Mouse (Mus musculus) hematopoietic stem cell, adult 5-6 weeks (primary cell): ENCODE measurements around the gene E2f7. TPM values are rescaled to one million over a fixed set of nuclear protein-coding genes. Genes with fewer than 3 reads are reported as not detected.

ENCODE experiments used
- ATAC-seq, 2 experiments: fragments of 125-278 bp in 1 of 2; replicated peaks in 1 of 2; 2 replicates each; pipeline ENCODE4 v1.8.0; 2016 to 2017; ENCODE audit warnings: inconsistent platforms in 2 of 2, mild to moderate bottlenecking in 2 of 2, moderate number of reproducible peaks in 2 of 2, low read depth in 1 of 2, moderate TSS enrichment in 1 of 2; ENCODE audit not compliant: low FRiP score in 2 of 2, poor library complexity in 2 of 2, severe bottlenecking in 2 of 2, insufficient read depth in 1 of 2, low TSS enrichment in 1 of 2
- total RNA-seq: library from RNA; stranded (forward); fragments of 172-1452, 232-1000 nt; gene quantifications from 2 replicates; pipeline ENCODE4 v1.2.3, GENCODE M21; 2017

E2f7 gene
- total RNA-seq, 1 experiment from 2014 or later = 6.3 TPM

DNA sequence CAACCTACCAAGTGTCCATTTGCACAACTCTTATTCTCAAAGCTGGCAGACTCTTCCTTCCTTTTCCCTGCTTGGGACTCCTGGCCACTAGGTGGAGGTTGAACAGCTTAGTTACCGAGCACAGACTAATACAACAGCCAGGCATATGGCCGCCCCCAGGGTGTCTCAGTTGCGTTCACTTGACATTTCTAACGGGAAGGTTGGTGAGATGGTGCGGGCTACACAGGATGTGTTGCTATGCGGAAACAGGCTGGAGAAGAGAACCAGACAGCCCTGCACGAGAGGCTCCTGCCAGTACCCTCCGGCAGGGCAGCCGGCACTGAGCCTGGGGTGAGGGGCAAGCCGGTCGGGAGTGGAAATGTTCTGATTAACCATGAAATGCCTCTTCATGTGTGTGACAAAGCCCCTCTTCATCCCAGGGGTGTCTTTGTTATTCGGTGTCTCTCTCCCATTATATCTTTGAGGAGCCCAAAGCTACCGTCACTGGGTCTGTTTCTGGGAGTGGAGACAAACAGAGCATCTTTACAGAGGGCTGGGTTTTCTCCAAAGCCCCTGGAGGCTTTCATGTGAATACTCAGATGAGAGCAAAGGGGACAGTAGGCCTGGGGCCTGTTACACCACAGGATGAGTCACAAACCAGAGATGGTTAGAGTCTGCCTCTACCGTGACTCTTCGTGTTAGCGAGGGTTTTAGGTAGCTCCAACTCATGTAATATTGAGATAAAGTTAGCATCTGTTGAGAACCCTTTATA is 17.1 kb downstream of the E2f7 start:
- ATAC-seq = no peak

DNA sequence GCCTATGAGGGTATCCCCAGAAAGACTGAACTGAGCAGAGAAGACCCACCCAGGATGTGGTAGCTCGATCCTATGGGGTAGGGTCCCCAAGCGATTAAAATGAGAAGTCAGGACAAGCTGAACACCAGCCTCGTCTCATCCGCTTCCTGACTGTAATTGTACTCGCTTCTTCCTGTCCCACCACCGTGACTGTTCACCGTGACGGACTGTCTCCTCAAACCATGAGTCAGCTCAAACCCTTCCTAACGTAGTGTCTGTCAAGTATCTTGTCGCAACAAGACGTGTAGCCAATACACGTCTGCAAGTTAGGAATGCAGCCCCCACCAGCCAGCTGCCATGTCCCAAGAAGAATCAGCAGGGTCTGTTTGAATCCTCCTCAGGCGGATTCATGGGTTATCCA is 18.2 kb downstream of the E2f7 start:
- ATAC-seq = no peak

DNA sequence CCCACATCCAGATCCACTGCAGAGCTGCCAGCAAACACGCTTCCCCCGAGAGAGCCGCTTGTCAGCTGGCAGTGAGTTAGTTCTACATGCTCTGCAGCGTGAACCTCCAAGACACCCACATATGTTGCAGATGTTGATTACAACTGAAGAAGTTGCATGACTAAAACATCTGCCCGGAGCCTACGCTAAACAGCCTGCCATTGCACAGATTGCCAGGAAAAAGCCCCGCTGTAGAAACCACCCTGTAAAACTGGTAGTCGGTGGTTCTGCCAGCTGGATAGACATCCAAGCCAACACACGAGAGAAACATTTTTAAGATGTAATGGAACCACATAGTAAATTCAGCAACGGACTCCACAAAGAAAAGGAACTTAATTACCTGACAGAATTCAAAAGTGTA is 24.3 kb downstream of the E2f7 start:
- no peak for ATAC-seq

DNA sequence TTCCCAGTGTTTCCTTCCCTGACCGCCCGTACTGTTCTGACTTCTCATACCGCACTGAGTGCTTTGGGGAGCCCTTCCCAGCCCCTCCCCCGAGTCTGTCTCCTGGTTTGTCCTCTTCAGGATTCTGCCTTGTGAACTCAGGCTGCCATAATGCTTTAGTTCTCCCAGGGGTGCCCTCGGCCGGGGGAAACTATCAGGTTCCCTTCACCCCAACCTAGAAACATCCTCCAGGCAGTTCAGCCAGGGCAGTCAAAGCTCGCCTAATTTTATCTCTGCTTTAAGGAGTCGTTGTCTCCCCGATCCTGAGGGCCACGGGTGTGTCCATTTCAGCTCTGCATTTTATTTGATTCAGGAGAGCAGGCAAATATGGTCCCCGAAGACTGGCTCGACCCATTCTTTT is 28.0 kb downstream of the E2f7 start:
- ATAC-seq = no peak

DNA sequence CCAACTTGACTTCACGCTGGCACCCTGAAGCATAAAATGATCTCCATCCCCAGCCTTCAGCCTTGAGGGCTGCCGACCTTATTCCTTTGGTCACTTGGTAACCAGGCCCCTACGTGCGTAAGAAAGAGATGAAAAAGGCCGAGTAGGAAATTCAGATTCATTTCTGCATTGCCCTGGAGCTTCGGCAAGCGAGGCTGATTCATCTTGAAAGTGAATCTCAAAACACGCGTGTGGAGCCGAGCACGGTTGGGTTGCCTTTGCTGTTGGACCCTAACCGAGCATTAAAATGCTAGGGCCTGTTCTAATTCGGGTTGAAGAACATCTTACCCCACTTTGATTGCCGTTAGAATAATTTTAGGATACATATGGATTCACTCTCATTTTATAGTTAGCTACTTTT is 28.6 kb downstream of the E2f7 start:
- ATAC-seq = no peak

DNA sequence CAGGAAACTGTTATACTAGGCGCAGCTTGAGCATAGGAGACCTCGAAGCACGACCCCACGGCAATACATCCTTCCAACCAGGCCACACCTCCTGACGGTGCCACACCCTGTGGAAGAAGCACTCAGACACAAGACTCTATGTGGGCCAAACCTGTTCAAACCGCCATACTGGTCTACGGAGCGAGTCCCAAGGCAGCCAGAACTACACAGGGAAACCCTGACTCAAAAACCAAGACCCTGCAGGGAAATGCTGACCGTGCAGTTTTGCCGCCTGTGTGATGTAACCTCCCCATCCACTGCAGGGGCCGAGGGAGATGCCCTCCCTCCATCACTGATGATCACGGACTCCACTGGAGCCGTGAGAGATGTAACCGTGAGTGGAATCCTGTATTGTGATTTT is 36.5 kb downstream of the E2f7 start:
- no peak for ATAC-seq

DNA sequence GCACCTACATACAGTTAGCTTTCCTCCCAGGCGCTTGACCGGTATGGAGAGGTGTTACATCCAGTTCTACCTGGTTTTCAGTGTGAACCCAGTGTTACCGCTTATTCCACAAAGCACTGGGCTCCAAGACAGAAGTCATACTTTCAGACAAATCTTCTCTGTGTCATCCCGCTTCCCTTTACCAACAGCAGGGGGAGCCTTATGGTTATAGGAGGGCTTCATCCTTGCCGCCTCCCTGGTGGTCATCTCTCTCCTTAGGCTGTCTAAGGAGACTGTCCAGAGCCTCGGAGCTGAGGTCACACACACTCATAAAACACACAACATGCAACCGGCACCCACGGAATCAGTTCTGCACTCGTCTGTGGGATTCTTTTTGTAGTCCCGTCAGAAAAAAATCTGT is 37.4 kb downstream of the E2f7 start:
- ATAC-seq = no peak; a peak in 2 of 4 replicates

DNA sequence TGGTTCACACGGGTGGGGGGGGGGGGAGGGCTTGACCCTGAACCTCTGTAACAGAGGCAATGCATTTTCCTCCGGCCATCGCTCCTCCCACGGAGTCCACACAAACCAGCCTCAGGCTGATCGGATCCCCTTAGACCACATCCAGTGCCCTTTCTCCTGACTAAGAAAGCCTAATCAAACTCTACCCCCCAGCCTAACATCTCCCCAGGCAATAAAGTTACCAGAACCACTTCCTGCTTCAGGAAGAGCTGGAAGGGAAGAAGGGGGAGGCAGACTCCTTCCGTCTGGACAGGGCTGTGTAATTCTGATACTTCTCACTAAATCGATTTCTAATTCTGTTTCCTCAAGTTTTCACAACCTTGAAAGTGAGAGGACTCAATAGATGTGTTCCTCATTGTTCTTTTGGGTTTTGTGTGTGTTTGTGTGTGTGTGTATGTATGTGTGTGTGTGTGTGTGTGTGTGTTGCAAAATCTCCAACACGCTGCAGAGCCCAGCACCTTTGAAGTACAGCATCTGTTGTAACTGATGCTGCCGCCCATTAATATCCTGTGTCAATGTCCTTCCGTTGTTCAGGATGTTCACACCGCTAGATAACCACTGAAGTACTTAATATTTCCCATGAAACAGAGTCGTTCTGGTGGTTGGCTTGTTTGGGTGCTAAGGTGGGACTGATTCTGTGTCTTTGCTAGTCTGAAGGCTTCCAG is 43.0 kb downstream of the E2f7 start:
- ATAC-seq = peak; percentile 34 to 66

DNA sequence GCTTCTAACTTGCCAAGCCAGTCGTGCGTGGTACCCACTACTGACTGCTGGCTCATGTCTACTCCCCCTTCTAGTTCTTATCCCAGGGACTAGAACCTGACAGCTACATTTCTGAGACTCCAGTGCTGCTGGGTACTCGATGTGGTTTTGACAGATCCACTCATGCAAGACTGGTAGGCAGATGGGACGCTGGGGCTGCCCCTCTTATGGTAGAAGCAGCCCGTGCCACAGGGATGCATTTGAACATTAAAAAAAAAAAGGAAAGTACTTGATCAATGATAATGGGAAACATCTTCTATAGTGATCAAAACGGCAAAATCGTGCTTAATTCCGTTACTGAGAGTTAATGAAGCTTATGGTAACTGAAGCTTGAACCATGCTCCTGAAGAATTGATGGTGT is 44.4 kb downstream of the E2f7 start:
- ATAC-seq = no peak

DNA sequence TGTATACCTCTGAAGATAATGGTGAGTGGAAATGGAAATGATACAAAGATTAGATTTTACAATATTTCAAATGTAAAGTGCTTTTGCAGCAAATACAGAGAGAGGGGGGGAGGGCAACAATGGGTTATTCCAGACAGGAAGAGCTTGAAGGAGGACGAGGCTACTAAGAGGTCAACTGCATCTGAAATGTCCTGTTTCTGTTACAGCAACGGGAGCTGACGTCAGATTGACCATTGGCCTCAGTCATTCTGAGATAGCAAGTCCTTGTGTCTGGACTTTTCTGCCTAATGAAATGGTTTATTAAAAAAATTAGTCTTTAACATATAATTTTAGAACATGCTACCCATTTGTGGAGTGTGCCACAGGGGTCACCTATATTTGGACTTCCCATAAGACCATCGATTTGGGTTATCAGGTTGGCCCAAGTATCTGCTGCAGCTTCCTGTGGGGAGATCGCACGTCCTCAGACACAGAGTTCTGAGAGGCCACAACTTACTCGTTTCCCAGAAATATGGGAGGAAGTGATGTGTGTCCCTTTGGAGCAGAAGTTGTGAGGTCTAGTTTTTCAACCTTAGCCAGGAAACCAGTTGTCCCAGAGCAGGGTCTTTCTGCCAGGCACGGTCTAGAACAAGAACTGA is 48.0 kb downstream of the E2f7 start:
- ATAC-seq = 0 out of 4 replicates have a peak, but pooled peaks of 1 of the 2 experiments have one; percentile 4

DNA sequence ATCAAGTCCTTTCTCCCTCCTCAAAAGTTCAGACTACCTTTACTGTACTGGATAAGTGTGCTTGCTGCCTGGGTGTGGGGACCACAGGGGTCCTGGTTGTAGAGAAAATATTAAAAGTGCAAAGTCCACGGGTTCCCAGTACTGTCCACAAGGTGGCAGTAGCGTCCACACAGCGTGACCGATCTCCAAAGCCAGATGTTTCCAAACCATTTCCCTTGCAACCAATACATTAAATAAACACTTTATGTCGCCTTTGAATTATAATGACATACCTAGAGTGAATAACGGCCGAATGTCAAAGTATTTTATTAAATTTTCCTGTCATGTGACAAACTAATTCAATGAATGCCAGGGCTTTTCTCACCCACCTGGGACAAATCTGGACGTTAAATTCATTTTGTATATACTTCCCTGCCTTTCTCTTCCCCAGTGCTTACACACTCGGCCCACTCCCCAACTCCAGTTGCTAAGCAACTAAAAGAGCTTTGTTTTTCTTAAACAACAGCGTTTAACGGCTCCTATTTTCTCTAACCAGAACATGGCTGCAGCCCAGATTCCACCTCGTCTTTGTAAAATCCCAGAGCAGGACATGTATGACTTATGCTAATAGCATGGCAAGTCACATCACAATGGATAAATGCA is 49.4 kb downstream of the E2f7 start:
- peak; percentile 82 to 90 for ATAC-seq

DNA sequence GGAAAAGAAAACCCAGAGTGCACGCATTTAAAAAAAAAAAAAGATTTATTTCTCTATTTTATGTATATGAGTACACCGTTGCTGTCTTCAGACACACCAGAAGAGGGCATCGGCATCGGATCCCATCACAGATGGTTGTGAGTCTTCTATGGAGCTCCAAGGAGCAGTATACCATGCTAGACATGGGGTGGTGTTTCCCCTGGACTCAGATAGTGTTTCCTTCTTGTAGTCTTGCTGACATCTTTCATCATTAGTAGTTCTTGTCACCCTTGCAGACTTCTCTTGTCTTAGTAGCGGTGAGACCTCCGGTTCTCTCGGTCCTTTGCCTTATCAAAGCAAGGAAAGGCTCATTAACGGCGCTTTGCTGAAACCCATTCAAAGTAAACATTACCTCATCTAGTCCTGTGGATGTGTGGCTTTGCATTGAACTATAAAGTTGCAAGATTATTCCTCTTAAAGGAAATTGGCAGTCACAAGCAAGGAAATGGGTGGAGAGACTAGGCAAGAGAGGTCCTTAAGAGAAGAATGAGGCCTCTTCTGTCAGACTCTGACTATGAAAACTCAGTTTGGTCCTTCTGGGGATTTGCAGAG is 50.1 kb downstream of the E2f7 start:
- ATAC-seq = no peak

DNA sequence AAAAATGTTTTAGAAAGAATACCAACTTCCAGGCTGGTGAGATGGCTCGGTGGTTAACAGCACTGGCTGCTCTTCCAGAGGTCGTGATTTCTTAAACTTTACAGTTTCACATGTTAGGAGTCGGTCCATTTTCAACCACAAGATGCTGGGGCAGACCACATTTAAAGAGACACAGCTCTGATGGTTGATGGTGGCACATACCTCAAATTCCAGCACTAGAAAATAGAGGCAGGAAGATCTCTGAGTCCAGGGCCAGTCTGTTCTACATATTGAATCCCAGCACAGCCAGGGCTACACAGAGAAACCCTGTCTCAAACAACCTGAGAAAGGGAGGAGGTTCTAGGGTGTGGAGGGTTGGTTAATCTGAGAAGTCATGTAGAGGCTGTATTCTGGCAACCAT is 56.1 kb downstream of the E2f7 start:
- no peak for ATAC-seq

DNA sequence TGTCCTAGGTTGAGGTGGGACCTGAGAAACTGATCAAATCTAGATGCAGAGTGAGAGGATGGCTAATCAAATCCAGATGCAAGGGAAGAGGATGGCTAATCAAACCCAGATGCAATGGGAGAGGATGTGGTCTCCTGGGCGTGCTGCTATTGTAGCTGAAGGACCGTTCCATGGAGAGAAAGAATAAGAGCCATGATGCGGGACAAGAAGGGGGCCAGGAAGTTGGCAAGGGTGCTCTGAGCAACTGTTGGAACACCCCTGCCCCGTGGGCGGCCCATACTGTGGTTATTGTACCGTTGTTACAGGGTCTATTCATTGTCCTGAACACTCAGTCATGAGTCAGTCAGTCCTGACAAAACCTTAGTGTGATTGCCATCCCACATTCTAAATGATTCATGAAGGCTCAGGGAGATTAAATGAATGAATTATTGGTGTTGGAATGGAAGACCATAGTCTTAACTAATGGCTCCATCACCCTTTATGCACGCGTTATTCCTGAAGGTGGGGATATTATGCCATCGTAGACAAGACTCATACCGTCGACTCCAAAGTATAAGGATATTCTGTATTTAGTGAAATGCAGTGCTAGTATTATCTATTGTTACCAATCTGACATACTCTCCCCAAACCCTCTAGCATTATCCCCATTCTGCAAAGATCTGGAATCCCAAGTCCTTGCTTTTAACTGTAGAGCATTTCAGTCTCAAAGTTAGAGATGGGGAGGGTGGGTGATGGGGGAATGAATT is 59.2 kb downstream of the E2f7 start:
- ATAC-seq = no peak

DNA sequence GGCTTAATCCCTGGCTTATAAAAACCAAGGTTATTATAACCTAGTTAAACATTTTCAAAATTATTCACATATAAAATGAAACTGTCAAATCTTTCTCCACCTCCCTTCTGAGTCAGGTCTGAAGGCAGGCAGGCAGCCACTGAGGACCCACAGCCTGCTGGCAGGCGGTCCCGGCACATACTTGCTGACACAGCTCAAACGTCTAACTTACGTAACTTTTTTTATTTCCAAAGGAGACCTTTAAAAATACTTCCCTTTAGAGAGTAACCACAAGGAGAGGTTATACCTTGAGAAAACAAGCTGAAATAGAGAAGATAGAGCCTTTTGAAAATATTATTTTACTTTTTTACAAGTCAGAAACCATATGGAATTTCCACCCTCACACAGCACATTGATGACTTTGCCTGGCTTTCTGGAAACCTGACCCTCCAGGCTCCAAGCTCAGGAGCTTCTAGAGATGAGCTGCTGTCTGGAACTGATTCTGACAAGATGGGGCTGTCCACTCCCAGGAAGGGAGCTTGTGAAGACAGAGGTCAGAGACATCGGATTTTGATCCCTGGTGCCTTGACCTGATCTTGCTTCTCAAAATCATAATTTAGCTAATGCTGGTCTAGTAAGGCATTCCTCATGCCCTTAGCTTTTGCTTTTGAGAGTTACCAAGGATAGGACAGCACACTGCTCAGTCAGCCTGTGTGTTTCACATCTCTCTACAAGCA is 59.9 kb downstream of the E2f7 start:
- peak; percentile 92 to 96 for ATAC-seq

DNA sequence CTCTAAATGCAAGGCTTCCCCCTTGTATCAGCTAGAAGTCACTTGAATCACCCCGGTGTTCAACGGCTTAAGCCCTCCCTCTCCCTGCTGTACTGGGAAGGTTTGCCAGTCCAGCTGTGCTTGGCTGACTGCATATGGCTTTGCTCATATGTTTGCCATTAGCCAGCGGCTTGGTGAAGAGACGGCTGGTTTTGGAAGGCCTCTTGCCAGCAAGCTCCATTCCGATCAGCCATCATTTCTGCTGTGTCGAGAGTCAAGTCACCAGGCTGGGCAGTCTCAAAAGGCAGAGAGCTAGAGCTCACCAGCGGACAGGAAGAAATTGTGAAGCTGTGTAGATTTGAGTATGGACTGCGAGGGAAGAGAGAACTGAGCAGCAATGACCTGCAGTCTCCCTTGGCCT is 61.2 kb downstream of the E2f7 start:
- no peak for ATAC-seq

DNA sequence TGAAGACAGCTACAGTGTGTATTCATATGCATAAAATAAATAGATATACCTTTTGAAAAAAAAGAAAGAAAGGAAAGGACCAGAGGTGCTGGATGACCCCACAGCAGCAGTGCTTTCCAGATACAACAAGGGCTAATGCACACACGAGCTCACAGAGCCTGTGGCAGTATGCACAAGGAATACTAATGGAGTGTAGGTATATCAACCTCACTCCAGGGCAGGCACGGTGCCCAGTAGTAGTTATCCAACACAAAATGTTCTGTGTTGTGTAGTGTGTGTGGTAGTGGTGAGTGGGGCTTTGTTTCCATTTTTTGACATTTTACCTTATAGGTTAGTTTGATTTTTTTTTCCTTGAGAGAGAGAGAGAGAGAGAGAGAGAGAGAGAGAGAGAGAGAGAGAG is 65.3 kb downstream of the E2f7 start:
- no peak for ATAC-seq
